Mouse (Mus musculus): ENCODE measurements around the gene Chrna9.

- TF ChIP-seq CTCF (IDR thresholded peaks at IDR 0.05; ENCODE audit: low read depth) (no peak), EP300 (IDR thresholded peaks at IDR 0.05; ENCODE audit: low read depth) (no peak)
Observed at GRCm38 (mm10) chr5:65919326-65919725, 15.4 kb upstream of the Chrna9 start.
